Mouse (Mus musculus): ENCODE measurements around the gene Map2k2. TPM values are rescaled to one million over a fixed set of nuclear protein-coding genes. Genes with fewer than 3 reads are reported as not detected.

Map2k2 gene
- polyA plus RNA-seq, 1 experiment from 2014 or later: 165 TPM

DNA sequence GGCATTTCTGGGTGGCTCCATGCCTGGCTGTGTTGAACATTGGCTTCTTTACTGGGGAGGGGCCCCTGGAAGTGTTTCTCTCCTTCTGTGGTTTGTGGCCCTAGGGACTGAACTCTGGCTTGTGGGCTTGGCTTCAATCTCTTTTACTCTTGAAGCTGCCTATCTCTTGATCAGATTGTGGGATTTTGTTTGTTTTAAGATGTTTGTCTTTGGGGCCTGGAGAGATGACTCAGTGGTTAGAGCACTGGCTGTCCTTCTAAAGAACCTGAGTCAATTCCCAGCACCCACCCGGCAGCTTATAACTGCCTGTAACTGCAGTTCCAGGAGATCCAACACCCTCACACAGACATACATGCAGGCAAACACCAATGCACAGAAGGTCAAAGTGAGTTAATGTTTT is 29.4 kb upstream of the Map2k2 start:
- no peak overlapping the region for H3K4me2 ChIP-seq
- H3K4me1 ChIP-seq: peaks cover 2% of the 10 kb centered on the region; the same call in 1 of the 2 replicates
- H3K9ac ChIP-seq: no peak overlapping the region
- no peaks in the 10 kb centered on the region for H3K9me3 ChIP-seq
- H3K27me3 ChIP-seq: no peaks in the 10 kb centered on the region
- H3K27ac ChIP-seq: no peak overlapping the region
- no peak overlapping the region for H3K4me3 ChIP-seq
- ATAC-seq (ENCODE audit: insufficient number of reproducible peaks, low FRiP score, low TSS enrichment, low read depth): no peak
- H3K36me3 ChIP-seq: peaks cover 91% of the 10 kb centered on the region
- 95% methylated on average over 1 of the region's 1 CpGs for WGBS

- no peak for ATAC-seq (ENCODE audit: insufficient number of reproducible peaks, low FRiP score, low TSS enrichment, low read depth)
- peaks cover 96% of the 10 kb centered on the region for H3K36me3 ChIP-seq
- no peak overlapping the region for H3K4me2 ChIP-seq
- no peak overlapping the region for H3K9ac ChIP-seq
- no peaks in the 10 kb centered on the region for H3K27me3 ChIP-seq
- H3K4me3 ChIP-seq: no peak overlapping the region
- WGBS: 90% methylated on average over 11 of the region's 11 CpGs
- H3K9me3 ChIP-seq: no peaks in the 10 kb centered on the region
- no peak overlapping the region for H3K27ac ChIP-seq
- H3K4me1 ChIP-seq: no peaks in the 10 kb centered on the region
Observed at GRCm38 (mm10) chr10:81077916-81078315, 27.8 kb upstream of the Map2k2 start.

DNA sequence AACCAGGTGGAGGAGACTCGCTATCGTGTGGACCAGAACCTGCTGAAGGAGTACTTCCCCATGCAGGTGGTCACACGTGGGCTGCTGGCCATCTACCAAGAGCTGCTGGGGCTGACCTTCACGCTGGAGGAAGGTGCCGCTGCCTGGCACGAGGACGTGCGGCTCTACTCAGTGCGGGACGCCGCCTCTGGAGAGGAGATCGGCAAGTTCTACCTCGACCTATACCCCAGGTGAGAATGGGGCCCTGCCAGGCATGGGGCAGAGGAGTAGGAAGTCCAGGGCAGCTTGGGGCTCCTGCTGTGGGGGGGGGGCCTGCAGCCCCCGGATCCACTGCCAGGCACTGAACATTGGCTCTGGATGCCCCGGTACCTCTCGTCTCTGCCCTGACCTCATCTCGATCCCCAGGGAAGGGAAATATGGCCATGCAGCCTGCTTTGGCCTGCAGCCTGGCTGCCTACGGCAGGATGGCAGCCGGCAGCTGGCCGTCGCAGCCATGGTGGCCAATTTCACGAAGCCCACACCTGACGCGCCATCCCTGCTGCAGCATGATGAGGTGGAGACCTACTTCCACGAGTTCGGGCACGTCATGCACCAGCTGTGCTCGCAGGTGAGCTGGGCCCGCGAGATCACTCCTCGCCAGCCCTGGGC is 25.6 kb upstream of the Map2k2 start:
- 84% methylated on average over 31 of the region's 31 CpGs for WGBS
- Histone ChIP-seq H3K27me3 (no peaks in the 10 kb centered on the region), H3K36me3 (peaks cover 76% of the 10 kb centered on the region), H3K4me2 (no peak overlapping the region), H3K27ac (no peak overlapping the region), H3K4me1 (no peaks in the 10 kb centered on the region), H3K4me3 (no peak overlapping the region), H3K9me3 (no peaks in the 10 kb centered on the region), H3K9ac (no peak overlapping the region)
- ATAC-seq (ENCODE audit: insufficient number of reproducible peaks, low FRiP score, low TSS enrichment, low read depth): no peak

GRCm38 (mm10) chr10:81082168-81082960 is 23.4 kb upstream of the Map2k2 start:
- Histone ChIP-seq H3K27ac (no peak overlapping the region), H3K4me1 (no peaks in the 10 kb centered on the region), H3K9ac (no peak overlapping the region), H3K27me3 (no peaks in the 10 kb centered on the region), H3K36me3 (peaks cover 56% of the 10 kb centered on the region), H3K4me3 (no peak overlapping the region), H3K4me2 (no peak overlapping the region), H3K9me3 (no peaks in the 10 kb centered on the region)
- WGBS: 77% methylated on average over 7 of the region's 7 CpGs
- no peak for ATAC-seq (ENCODE audit: insufficient number of reproducible peaks, low FRiP score, low TSS enrichment, low read depth)

GRCm38 (mm10) chr10:81087021-81087420 is 18.7 kb upstream of the Map2k2 start:
- Histone ChIP-seq H3K9me3 (no peaks in the 10 kb centered on the region), H3K4me2 (no peak overlapping the region), H3K4me1 (no peaks in the 10 kb centered on the region), H3K4me3 (no peak overlapping the region), H3K36me3 (peaks cover 10% of the 10 kb centered on the region), H3K27me3 (0 out of 2 replicates have a peak, but pooled peaks cover 4% of the 10 kb centered on the region), H3K9ac (no peak overlapping the region), H3K27ac (no peak overlapping the region)
- ATAC-seq (ENCODE audit: insufficient number of reproducible peaks, low FRiP score, low TSS enrichment, low read depth): no peak
- WGBS: 45% methylated on average over 2 of the region's 2 CpGs

DNA sequence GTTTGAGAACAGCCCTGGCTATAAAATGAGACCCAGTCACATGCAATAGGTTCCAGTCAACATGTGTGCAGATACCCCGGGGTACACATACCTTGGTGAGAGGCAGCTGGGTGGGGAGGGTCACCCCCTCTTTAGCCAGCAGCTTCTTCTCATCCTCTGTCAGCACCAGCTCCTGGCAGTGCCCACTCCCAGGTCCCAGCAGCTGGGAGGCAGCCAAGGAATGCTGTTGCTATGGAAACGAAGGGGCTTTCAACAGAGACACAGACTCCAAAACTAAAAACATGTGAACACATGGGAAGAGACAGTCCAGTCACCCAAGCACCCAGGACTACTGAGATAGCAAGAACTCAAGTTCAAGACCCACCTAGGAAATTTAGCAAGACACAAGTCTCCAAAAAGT is 16.5 kb upstream of the Map2k2 start:
- H3K9ac ChIP-seq: no peak overlapping the region
- H3K27me3 ChIP-seq: peaks cover 13% of the 10 kb centered on the region; the same call in 1 of the 2 replicates
- H3K36me3 ChIP-seq: no peaks in the 10 kb centered on the region
- H3K4me3 ChIP-seq: no peak overlapping the region
- no peak overlapping the region for H3K4me2 ChIP-seq
- WGBS: 33% methylated on average over 2 of the region's 2 CpGs
- no peaks in the 10 kb centered on the region for H3K9me3 ChIP-seq
- H3K27ac ChIP-seq: no peak overlapping the region
- no peak for ATAC-seq (ENCODE audit: insufficient number of reproducible peaks, low FRiP score, low TSS enrichment, low read depth)
- H3K4me1 ChIP-seq: 0 out of 2 replicates have a peak, but pooled peaks cover 3% of the 10 kb centered on the region

- H3K4me1 ChIP-seq: 0 out of 2 replicates have a peak, but pooled peaks cover 3% of the 10 kb centered on the region
- no peaks in the 10 kb centered on the region for H3K36me3 ChIP-seq
- H3K9me3 ChIP-seq: no peaks in the 10 kb centered on the region
- peaks cover 13% of the 10 kb centered on the region; the same call in 1 of the 2 replicates for H3K27me3 ChIP-seq
- H3K27ac ChIP-seq: no peak overlapping the region
- ATAC-seq (ENCODE audit: insufficient number of reproducible peaks, low FRiP score, low TSS enrichment, low read depth): no peak
- no peak overlapping the region for H3K9ac ChIP-seq
- WGBS: 64% methylated on average over 7 of the region's 7 CpGs
- no peak overlapping the region for H3K4me3 ChIP-seq
- no peak overlapping the region for H3K4me2 ChIP-seq
Observed at GRCm38 (mm10) chr10:81090621-81091020, 15.1 kb upstream of the Map2k2 start.

GRCm38 (mm10) chr10:81092465-81093250 is 13.1 kb upstream of the Map2k2 start:
- no peak for ATAC-seq (ENCODE audit: insufficient number of reproducible peaks, low FRiP score, low TSS enrichment, low read depth)
- no peak overlapping the region for H3K9ac ChIP-seq
- H3K36me3 ChIP-seq: no peaks in the 10 kb centered on the region
- WGBS: 58% methylated on average over 22 of the region's 22 CpGs
- H3K9me3 ChIP-seq: no peaks in the 10 kb centered on the region
- 0 out of 2 replicates have a peak, but pooled peaks cover 3% of the 10 kb centered on the region for H3K4me1 ChIP-seq
- H3K27ac ChIP-seq: no peak overlapping the region
- peaks cover 13% of the 10 kb centered on the region; the same call in 1 of the 2 replicates for H3K27me3 ChIP-seq
- H3K4me2 ChIP-seq: no peak overlapping the region
- H3K4me3 ChIP-seq: no peak overlapping the region

- H3K9me3 ChIP-seq: no peaks in the 10 kb centered on the region
- H3K4me2 ChIP-seq: no peak overlapping the region
- H3K27me3 ChIP-seq: peaks cover 13% of the 10 kb centered on the region; the same call in 1 of the 2 replicates
- H3K4me1 ChIP-seq: 0 out of 2 replicates have a peak, but pooled peaks cover 3% of the 10 kb centered on the region
- H3K36me3 ChIP-seq: no peaks in the 10 kb centered on the region
- H3K4me3 ChIP-seq: no peak overlapping the region
- H3K27ac ChIP-seq: no peak overlapping the region
- 64% methylated on average over 9 of the region's 9 CpGs for WGBS
- H3K9ac ChIP-seq: no peak overlapping the region
- no peak for ATAC-seq (ENCODE audit: insufficient number of reproducible peaks, low FRiP score, low TSS enrichment, low read depth)
Observed at GRCm38 (mm10) chr10:81094931-81095678, 10.6 kb upstream of the Map2k2 start.

- Histone ChIP-seq H3K9ac (peak overlapping the region; percentile 100), H3K9me3 (no peaks in the 10 kb centered on the region), H3K36me3 (peaks cover 28% of the 10 kb centered on the region), H3K4me3 (peak overlapping the region; percentile 99), H3K27ac (peak overlapping the region; percentile 100), H3K4me2 (peak overlapping the region; percentile 74), H3K4me1 (peaks cover 24% of the 10 kb centered on the region), H3K27me3 (no peaks in the 10 kb centered on the region)
- under 1% methylated on average over 35 of the region's 35 CpGs for WGBS
- ATAC-seq (ENCODE audit: insufficient number of reproducible peaks, low FRiP score, low TSS enrichment, low read depth): peak; percentile 85
Observed at GRCm38 (mm10) chr10:81106113-81106721, 502 bp downstream of the Map2k2 start.

DNA sequence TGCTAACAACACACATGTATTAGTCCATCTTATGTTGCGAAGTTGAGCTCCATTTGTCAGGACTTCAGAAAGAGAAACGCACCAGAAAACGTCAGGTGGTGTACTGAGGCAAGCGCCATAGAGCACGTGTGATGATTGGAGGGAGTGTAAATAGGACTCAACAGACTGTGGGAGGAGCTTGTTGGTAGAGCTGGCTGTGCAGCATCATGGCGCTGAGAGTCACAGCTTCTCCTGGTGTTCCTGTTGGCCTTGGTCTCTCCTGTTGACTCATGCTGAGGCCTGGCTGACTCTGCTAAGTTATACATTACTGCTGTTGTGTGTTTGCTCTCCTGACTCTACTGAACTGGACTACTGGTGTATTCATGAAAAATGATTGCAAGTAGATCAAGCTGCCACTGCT is 7.2 kb downstream of the Map2k2 start:
- Histone ChIP-seq H3K4me1 (0 out of 2 replicates have a peak, but pooled peaks cover 4% of the 10 kb centered on the region), H3K9me3 (no peaks in the 10 kb centered on the region), H3K4me3 (no peak overlapping the region), H3K4me2 (no peak overlapping the region), H3K9ac (no peak overlapping the region), H3K36me3 (peaks cover 89% of the 10 kb centered on the region), H3K27ac (no peak overlapping the region), H3K27me3 (no peaks in the 10 kb centered on the region)
- ATAC-seq (ENCODE audit: insufficient number of reproducible peaks, low FRiP score, low TSS enrichment, low read depth): no peak
- WGBS: 91% methylated on average over 6 of the region's 6 CpGs
